Mouse (Mus musculus) heart, embryonic 10.5 days (tissue): Measurements from ENCODE around the gene Tex28. TPM values are rescaled to one million over a fixed set of nuclear protein-coding genes. Genes with fewer than 3 reads are reported as not detected.
"Not testable (repeated sequence)": the region's sequence is repeated elsewhere in the genome, so short reads cannot be mapped to it uniquely, and the experiment has no call there.

Experiments
- DNase-seq: peaks from one replicate; pipeline ENCODE4 v3.0.0-alpha.2; 2017; ENCODE audit warnings: low spot score
- H3K27ac ChIP-seq: fragments of 300-500 bp; sonication (generic); 2 replicates; pipeline ENCODE4 v1.5.1; 2016; ENCODE audit warnings: mild to moderate bottlenecking
- H3K27me3 ChIP-seq: fragments of 300-500 bp; sonication (generic); 2 replicates; pipeline ENCODE4 v1.6.1; 2016; ENCODE audit warnings: mild to moderate bottlenecking; ENCODE audit not compliant: poor library complexity, insufficient read depth, severe bottlenecking
- H3K36me3 ChIP-seq: fragments of 300-500 bp; sonication (generic); 2 replicates; pipeline ENCODE4 v1.6.1; 2016; ENCODE audit warnings: mild to moderate bottlenecking, moderate library complexity
- H3K4me1 ChIP-seq: fragments of 300-500 bp; sonication (generic); 2 replicates; pipeline ENCODE4 v1.6.1; 2016; ENCODE audit warnings: mild to moderate bottlenecking
- H3K4me3 ChIP-seq: fragments of 300-500 bp; sonication (generic); 2 replicates; pipeline ENCODE4 v1.5.1; 2016; ENCODE audit warnings: mild to moderate bottlenecking, moderate library complexity
- H3K9me3 ChIP-seq: fragments of 300-500 bp; sonication (generic); 2 replicates; pipeline ENCODE4 v1.6.1; 2016; ENCODE audit warnings: mild to moderate bottlenecking, moderate library complexity
- WGBS: fragments of 180-500 bp; shearing (Covaris S2); methylation state at CpG from one replicate; pipeline ENCODE4 v1.1.7; 2016; 5-methylcytosine and 5-hydroxymethylcytosine counted together
- polyA plus RNA-seq: library from polyadenylated mRNA; unstranded; fragments of >200 nt; fragmentation: Nextera tagmentation; extraction: Ambion mirVana; gene quantifications from 2 replicates; pipeline ENCODE4 v1.2.1, GENCODE M21; 2016

Tex28 gene
- polyA plus RNA-seq, result not detected in 2 replicates

DNA sequence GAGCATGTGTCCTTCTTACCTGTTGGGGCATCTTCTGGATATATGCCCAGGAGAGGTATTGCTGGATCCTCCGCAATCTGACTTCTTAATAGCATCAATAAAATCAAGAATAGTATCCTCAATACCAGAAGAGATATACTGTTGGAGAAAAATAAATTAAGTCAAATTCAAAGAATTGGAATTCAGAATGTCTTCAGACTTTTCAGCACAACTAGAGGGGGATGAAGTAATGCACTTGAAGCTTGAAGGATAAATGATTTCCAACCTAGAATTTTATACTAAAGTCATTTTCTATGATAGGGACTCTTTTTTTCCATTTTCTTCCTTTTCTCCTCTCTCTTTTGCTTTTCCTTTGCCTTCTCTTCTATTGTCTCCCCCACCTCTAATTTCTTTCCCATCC is at the start of gene Tex28:
TSS of gene Tex28 (minus strand) at position 101 of the 400 bp plus-strand sequence.
- no peak for DNase-seq
- no peaks in the 10 kb centered on the region for H3K27me3 ChIP-seq
- H3K4me3 ChIP-seq, result no peak within 1 kb of the TSS
- H3K36me3 ChIP-seq, result no peaks in the 10 kb centered on the region
- H3K9me3 ChIP-seq, result no peaks in the 10 kb centered on the region
- H3K4me1 ChIP-seq, result no peaks in the 10 kb centered on the region
- 92% methylated on average over 1 of the region's 1 CpGs for WGBS
- no peak within 1 kb of the TSS for H3K27ac ChIP-seq

DNA sequence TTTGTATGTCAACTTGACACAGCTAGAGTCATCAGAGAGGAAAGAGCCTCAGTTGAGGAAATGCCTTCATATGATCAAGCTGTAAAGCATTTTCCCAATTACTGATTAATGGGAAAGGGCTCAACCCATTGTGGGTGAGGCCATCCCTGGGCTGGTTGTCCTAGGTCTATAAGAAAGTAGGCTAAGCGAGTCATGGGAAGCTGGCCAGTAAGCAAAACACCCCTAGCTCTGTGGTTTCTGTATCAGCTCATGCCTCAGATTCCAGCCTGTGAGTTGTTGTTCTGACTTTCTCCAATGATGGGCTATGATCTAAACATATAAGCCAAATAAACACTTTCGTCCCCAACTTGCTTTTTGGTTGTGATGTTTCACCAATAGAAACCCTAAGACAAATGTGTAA is 35.9 kb upstream of the Tex28 start:
- no peaks in the 10 kb centered on the region for H3K36me3 ChIP-seq
- 74% methylated on average over 2 of the region's 2 CpGs for WGBS
- DNase-seq, result no peak
- no peak overlapping the region for H3K27ac ChIP-seq
- no peaks in the 10 kb centered on the region for H3K9me3 ChIP-seq
- H3K27me3 ChIP-seq, result no peaks in the 10 kb centered on the region
- H3K4me1 ChIP-seq, result no peaks in the 10 kb centered on the region
- H3K4me3 ChIP-seq, result no peak overlapping the region

DNA sequence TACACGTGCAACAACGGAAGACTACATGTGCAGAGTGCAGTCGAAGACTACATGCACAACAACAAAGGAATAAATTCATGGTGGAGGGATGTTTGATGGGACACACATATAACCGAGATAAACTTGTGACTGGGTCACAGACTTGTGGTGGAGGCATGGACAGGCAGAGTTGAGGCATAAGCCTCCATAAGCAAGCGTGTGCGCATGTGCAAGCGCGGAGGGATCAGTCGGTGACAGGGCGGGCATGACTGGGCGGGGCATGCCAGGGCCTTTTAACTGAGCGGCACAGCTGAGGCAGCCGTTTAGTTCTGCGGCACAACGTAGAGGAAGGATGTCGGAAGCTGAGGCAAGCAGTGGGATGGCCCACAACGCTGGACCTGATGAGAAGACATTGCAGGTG is 9.3 kb upstream of the Tex28 start, which contains the start of gene Tktl1:
TSS of gene Tktl1 (plus strand) at position 301 of the 400 bp plus-strand sequence.
- 89% methylated on average over 17 of the region's 17 CpGs for WGBS
- Histone ChIP-seq H3K27ac (no peak within 1 kb of the TSS), H3K4me3 (no peak within 1 kb of the TSS), H3K27me3 (no peaks in the 10 kb centered on the region), H3K4me1 (no peaks in the 10 kb centered on the region), H3K36me3 (no peaks in the 10 kb centered on the region), H3K9me3 (no peaks in the 10 kb centered on the region)
- no peak for DNase-seq

DNA sequence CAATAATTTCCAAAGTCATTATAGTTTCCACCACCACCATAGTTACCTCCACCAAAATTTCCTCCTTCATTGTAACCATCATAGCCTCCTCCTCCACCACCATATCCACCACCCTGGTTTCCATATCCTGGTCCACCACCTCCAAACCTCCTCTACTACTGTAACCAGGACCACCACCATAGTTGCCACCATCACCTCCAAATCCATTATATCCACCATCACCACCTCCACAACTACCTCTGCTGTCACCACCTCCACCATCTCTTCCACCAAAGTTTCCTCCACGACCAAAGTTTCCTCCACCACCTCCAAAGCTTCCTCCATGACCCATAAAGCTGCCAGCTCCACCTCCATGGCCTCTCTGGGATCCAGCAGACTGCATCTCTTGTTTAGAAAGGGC is 32.4 kb downstream of the Tex28 start, which contains the start of gene Mecp2:
TSS of gene Mecp2 (minus strand) at position 101 of the 400 bp plus-strand sequence.
- WGBS, result 41% methylated on average over 1 of the region's 1 CpGs

DNA sequence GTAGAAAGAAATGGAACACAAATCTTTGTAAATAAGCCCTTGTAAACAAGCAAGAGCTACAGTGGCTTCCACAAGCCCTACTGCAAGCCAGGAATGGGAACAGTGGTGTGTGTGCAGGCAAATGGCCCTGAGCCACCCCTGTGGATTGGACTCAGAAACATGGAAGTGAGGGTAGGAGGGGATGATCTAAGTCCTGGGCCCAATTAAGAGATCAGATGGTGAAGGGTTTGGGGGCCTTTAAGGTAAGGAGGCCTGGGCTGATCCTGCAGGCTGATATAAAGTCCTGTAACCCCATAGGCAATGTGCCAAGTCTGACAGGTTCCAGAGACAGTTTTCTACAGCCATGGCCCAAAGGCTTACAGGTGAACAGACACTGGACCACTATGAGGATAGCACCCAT is 40.5 kb downstream of the Tex28 start, which contains the start of gene Opn1mw:
TSS of gene Opn1mw (plus strand) at position 301 of the 400 bp plus-strand sequence.
- H3K4me3 ChIP-seq, result no peak within 1 kb of the TSS
- no peaks in the 10 kb centered on the region for H3K36me3 ChIP-seq
- DNase-seq, result no peak
- H3K9me3 ChIP-seq, result no peaks in the 10 kb centered on the region
- H3K4me1 ChIP-seq, result no peaks in the 10 kb centered on the region
- no peak within 1 kb of the TSS for H3K27ac ChIP-seq
- H3K27me3 ChIP-seq, result peaks cover 4% of the 10 kb centered on the region; the same call in 1 of the 2 replicates

More for the DNA sequence above, 32.4 kb downstream of the Tex28 start, which contains the start of gene Mecp2:
- not testable (repeated sequence) for H3K36me3 ChIP-seq, H3K4me3 ChIP-seq, H3K9me3 ChIP-seq, DNase-seq, H3K27me3 ChIP-seq, H3K27ac ChIP-seq, H3K4me1 ChIP-seq

DNA sequence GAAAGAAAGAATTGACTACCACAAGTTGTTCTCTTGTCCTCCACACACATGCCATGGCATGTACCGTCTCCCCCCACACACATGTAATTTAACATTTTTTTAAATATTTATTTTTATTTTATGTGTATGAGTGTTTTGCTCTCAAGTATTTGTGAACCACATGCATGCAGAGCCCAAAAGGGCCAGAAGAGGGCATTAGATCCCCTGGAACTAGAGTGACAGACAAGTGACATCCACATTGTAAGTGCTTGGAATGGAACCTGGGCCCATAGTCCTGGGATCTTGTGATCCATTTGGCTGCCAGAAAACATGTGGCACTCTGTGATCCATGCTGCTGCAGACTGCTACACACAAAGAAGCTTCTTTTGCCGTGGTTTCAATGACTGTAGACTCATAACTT is 42.7 kb downstream of the Tex28 start:
- Histone ChIP-seq H3K4me1 (no peaks in the 10 kb centered on the region), H3K27ac (no peak overlapping the region), H3K4me3 (no peak overlapping the region), H3K9me3 (no peaks in the 10 kb centered on the region), H3K27me3 (peaks cover 4% of the 10 kb centered on the region; the same call in 1 of the 2 replicates), H3K36me3 (no peaks in the 10 kb centered on the region)
- DNase-seq, result no peak
- 60% methylated on average over 2 of the region's 2 CpGs for WGBS

DNA sequence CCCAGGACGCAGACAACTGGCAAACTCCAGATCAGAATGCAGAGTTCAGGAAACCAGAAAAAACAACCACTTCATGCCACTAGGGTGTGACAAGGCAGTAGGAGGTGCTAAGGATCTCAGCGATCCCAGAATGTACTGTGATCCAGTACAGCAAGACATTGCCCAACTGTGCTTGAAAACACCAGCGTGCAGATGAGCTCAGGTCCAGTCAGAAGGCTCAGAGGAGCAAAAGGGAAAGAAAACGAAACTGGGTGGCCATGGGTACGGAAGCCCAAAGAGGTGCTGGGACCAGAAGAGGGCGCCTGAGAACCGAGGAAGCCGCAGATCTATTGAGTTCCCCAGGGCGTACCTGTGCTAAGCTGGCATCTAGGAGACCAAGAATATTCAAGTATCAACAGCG is 52.1 kb downstream of the Tex28 start:
- H3K9me3 ChIP-seq, result no peaks in the 10 kb centered on the region
- DNase-seq, result peak; percentile 75
- H3K36me3 ChIP-seq, result no peaks in the 10 kb centered on the region
- peak overlapping the region; percentile 40 for H3K4me3 ChIP-seq
- H3K4me1 ChIP-seq, result no peaks in the 10 kb centered on the region
- no peak overlapping the region for H3K27ac ChIP-seq
- WGBS, result 25% methylated on average over 10 of the region's 10 CpGs
- no peaks in the 10 kb centered on the region for H3K27me3 ChIP-seq

DNA sequence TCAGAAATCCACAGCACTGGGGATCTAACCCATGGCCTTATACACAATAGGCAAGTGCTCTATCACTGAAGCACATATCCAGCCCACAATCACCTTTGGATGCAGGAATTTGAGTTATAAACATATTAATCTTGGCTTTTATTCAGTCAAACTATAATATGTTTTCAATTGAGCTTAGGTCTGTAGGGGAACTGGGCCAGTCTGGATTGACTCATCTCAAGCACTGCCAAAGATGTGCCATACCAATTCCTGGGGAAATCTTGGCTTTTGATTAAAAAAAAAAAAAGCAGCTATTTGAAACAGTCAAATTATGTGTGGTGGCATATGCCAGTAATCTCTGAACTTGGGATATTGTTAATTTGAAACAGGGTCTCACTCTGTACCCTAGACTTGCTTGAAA is 53.6 kb downstream of the Tex28 start:
- no peak for DNase-seq
- Histone ChIP-seq H3K9me3 (no peaks in the 10 kb centered on the region), H3K4me3 (no peak overlapping the region), H3K4me1 (no peaks in the 10 kb centered on the region), H3K27me3 (0 out of 2 replicates have a peak, but pooled peaks cover 1% of the 10 kb centered on the region), H3K36me3 (no peaks in the 10 kb centered on the region), H3K27ac (no peak overlapping the region)

DNA sequence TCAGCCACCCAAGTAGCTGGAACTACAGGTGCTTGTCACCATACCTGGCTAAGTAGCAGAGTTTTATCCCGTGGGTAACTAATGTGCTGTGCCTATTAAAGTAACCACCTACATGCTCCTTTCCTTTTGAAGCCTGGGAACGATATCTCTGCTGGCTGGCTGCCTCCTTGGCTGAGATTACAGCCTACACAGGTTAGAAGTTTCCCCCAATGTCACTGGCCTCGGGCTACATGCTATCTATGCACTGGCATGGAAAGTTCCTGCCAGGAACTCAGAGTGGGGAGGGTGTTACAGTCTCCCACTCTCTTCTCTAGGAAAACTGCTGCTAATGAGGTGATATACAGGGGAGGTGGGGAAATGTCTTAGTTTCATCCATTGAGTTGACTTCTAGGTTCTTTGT is 58.9 kb downstream of the Tex28 start:
- Histone ChIP-seq H3K4me1 (no peaks in the 10 kb centered on the region), H3K9me3 (no peaks in the 10 kb centered on the region), H3K27ac (no peak overlapping the region), H3K36me3 (no peaks in the 10 kb centered on the region), H3K4me3 (no peak overlapping the region), H3K27me3 (0 out of 2 replicates have a peak, but pooled peaks cover 7% of the 10 kb centered on the region)
- no peak for DNase-seq
- WGBS, result 41% methylated on average over 3 of the region's 3 CpGs

DNA sequence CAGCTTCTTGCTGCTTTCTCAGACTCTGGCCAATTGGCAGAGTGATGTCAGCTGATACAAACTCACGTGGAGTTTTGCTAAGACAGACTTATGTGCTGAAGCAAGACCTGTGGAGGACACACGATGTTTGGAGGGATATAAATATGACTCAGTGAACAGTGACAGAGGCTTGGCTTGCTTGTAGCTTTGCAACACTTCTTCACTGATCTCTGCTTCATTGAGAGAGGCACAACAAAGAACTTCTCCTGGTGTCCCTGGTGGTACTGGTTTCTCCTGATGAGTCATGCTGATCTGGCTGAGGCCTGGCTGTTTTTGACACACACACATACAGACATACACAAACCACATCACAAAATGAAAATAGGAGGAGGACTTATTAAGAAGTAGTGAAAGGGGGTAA is 61.7 kb downstream of the Tex28 start:
- 45% methylated on average over 2 of the region's 2 CpGs for WGBS
- DNase-seq, result no peak
- Histone ChIP-seq H3K9me3 (no peaks in the 10 kb centered on the region), H3K4me1 (no peaks in the 10 kb centered on the region), H3K27ac (no peak overlapping the region), H3K27me3 (0 out of 2 replicates have a peak, but pooled peaks cover 7% of the 10 kb centered on the region), H3K36me3 (no peaks in the 10 kb centered on the region), H3K4me3 (no peak overlapping the region)

DNA sequence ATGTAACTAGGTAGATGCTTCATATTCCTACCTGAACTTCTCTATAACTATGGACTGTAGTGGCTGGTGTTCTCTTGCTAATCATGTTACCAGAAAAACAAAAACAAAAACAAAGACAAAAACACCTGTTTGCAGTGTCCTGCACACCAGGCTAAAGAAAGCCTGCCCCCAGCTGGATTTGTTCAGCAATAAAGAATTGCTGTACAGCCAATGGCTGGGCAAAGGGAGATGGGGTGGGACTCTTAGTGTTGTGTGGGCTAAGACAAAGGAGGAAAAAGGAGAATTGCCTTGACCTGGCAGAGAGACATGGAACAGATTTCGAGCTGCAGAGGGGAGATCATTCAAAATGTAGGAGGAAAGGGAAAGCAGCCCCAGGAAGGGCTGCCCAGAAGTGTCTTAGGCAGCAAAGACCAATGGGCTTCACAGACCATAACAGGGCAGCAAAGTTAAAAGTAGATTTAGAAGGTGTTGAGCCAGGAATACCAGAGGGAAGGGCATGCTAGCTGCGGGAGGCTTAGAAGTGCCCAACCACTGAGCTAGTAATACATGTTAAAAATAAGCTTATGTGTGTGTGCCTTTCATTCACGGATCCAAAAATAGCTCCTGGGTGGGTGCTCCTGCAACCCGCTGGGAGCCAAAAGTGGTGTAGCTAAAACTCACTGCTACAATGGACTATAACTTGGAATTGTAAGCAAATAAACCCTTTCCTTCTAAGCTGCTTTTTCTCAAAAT is 64.0 kb downstream of the Tex28 start:
- WGBS, result 44% methylated on average over 4 of the region's 4 CpGs
- 0 out of 2 replicates have a peak overlapping the region, but pooled peaks have one; percentile 29 for H3K27ac ChIP-seq
- DNase-seq, result no peak
- H3K27me3 ChIP-seq, result 0 out of 2 replicates have a peak, but pooled peaks cover 2% of the 10 kb centered on the region
- H3K4me1 ChIP-seq, result no peaks in the 10 kb centered on the region
- no peaks in the 10 kb centered on the region for H3K9me3 ChIP-seq
- no peaks in the 10 kb centered on the region for H3K36me3 ChIP-seq
- H3K4me3 ChIP-seq, result no peak overlapping the region
